Mouse (Mus musculus): ENCODE results near the gene Syngr3. TPM values are rescaled to one million over a fixed set of nuclear protein-coding genes. Genes with fewer than 3 reads are reported as not detected.

The Syngr3 gene
- polyA plus RNA-seq (2015; fragmentation: Nextera tagmentation; extraction: Ambion mirVana): 4.6 and 4.9 TPM in 2 replicates

DNA sequence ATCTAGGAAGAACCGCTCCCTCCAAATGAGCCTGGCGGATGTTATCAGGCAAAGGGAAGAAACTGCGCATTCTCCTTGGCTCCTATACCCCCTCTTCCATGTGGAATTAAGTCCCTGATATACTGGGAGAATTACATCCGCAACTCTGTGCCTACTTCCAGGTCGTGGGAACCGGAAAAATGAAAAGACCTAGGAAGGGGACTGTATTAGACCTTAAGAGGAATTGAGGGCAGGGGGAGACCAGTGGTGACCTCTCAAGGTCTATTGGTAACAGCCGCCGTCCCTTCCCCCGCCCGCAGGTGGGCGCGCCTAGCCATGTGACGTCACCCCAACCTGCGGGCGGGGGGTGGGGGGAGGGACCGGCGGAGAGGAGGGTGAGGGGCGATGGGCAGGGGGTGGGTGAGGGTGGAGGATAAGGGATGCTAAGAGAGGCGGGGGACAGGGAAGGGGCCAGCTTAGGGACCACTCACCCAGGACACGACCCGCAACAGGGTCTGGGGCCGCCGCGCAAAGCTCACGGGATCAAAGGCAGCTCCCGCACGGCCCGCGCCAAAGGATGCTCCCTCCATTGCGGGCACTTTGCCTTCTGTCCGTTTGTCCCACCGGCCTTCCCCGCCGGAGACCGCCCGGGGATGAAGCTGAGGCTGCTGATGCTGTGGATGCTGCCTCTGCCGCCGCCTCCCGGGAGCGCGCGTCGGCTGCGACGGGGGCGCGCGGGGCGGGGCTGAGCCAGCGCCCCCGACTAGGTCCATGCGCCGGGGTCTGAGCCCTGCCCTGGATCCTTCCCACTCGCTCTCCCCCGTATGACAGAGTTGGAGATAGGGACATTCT lies at the start of gene Syngr3:
Syngr3 (minus strand) TSS at position 705 of the 831 bp plus-strand sequence.
- Histone ChIP-seq H3K9ac (peak within 1 kb of the TSS; percentile 65), H3K27me3 (peaks cover 58% of the 10 kb centered on the region), H3K27ac (no peak within 1 kb of the TSS), H3K4me2 (peak within 1 kb of the TSS; percentile 75), H3K9me3 (no peaks in the 10 kb centered on the region), H3K36me3 (peaks cover 16% of the 10 kb centered on the region), H3K4me3 (peak within 1 kb of the TSS; percentile 51), H3K4me1 (peaks cover 21% of the 10 kb centered on the region)
- peak; percentile 41; the same call in 1 of the 2 replicates for ATAC-seq (ENCODE audit: insufficient number of reproducible peaks, insufficient read depth, low FRiP score, low TSS enrichment, low read depth)
- WGBS: under 1% methylated on average over 50 of the region's 55 CpGs

DNA sequence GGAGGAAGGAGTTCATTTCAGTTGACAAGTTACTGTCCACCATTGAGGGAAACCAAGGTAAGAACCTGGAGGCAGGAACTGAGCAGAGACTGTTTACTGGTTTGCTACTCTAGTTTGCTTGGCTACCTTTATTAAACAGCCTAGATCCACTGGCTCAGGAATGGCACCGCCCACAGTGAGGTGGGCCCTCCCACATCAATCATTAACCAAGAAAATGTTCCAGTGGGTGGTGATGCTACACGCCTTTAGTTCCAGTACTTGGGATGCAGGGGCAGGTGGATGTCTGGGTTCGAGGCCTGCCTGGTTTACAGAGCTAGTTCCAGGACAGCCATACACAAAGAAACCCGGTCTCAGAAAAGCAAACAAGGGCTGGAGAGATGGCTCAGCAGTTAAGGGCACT lies 48.5 kb upstream of the Syngr3 start:
- 0 out of 2 replicates have a peak overlapping the region, but pooled peaks have one; percentile 85 for H3K4me2 ChIP-seq
- H3K9ac ChIP-seq: no peak overlapping the region
- peaks cover 17% of the 10 kb centered on the region for H3K4me1 ChIP-seq
- H3K27me3 ChIP-seq: no peaks in the 10 kb centered on the region
- H3K36me3 ChIP-seq: peaks cover 32% of the 10 kb centered on the region
- 83% methylated on average over 4 of the region's 4 CpGs for WGBS
- ATAC-seq (ENCODE audit: insufficient number of reproducible peaks, insufficient read depth, low FRiP score, low TSS enrichment, low read depth): no peak
- H3K9me3 ChIP-seq: no peaks in the 10 kb centered on the region
- no peak overlapping the region for H3K27ac ChIP-seq
- H3K4me3 ChIP-seq: no peak overlapping the region

DNA sequence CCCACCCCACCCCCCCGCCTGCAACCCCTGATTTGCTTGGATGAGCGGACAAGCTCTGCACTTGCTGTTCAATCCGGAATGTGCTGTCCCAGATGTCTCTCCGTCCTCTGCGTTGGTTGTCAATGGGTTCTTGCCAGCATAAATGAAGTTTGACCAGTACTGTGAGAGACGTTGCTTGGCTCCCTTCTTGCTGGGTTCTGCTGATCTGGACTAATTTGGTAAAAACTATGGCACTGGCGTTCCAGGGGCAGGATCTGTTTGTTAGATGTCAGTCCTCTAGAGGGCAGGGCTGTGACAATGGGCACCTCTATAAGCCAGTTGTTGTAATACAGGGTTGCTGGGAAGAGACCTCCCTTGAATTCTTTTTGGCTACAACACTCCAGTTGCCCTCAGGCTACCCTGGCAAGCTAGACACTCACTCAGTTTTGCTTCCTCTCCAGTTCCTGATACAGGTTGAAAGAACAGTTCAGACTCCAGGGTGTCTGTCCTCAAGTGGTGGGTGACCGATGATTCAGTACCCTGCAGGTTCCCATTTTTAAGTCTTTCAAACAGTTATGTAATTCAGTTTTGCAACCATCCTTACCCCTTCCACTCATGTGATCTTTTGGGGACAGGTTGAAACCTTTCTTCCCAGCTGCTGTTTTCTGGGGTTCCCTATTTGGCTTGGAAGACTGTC lies 47.5 kb upstream of the Syngr3 start:
- Histone ChIP-seq H3K4me2 (peak overlapping the region; percentile 85), H3K27ac (no peak overlapping the region), H3K36me3 (peaks cover 24% of the 10 kb centered on the region), H3K9me3 (no peaks in the 10 kb centered on the region), H3K4me1 (peaks cover 17% of the 10 kb centered on the region), H3K27me3 (no peaks in the 10 kb centered on the region), H3K4me3 (peak overlapping the region; percentile 59), H3K9ac (peak overlapping the region; percentile 72)
- ATAC-seq (ENCODE audit: insufficient number of reproducible peaks, insufficient read depth, low FRiP score, low TSS enrichment, low read depth): no peak
- 19% methylated on average over 8 of the region's 8 CpGs for WGBS

DNA sequence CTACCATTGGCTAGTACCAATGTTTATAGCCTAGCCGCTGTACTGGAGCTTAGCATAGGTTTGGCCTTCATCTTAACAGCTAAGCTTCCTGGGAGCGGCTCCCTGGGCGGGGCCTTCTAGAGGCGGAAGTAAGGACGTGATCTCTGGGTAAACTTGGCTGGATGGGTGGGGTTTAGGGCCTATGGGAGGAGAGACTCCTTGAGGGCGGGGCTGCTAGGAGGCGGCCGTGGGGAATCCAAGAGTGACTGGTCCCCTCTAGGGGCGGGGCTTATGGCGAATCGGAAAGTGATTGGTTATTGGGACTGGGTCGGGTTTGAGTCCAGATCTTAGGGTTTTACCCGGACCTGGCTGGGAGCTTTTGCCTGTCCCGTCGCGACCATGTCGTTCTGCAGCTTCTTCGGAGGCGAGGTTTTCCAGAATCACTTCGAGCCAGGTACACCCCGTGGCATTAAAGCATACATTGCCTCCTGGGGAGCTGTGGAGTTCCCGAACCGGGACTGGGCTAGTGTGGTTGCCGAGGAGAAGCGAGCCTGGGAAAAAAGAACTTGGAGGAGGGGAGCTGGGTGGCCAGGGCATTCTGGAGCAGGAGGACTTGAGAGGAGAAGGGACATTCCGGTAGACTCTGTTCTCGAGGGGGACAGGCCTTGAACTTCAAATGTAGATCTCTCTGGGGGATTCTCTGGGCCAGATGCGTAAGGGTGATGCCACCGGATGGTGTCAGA lies 46.7 kb upstream of the Syngr3 start, which contains the start of gene Msrb1:
Msrb1 (plus strand) TSS at position 313 of the 722 bp plus-strand sequence.
- no peaks in the 10 kb centered on the region for H3K27me3 ChIP-seq
- ATAC-seq (ENCODE audit: insufficient number of reproducible peaks, insufficient read depth, low FRiP score, low TSS enrichment, low read depth): peak; percentile 93
- peaks cover 18% of the 10 kb centered on the region for H3K36me3 ChIP-seq
- peaks cover 17% of the 10 kb centered on the region for H3K4me1 ChIP-seq
- H3K27ac ChIP-seq: peak within 1 kb of the TSS; percentile 62
- H3K9me3 ChIP-seq: no peaks in the 10 kb centered on the region
- H3K4me3 ChIP-seq: peak within 1 kb of the TSS; percentile 59
- peak within 1 kb of the TSS; percentile 72 for H3K9ac ChIP-seq
- peak within 1 kb of the TSS; percentile 85 for H3K4me2 ChIP-seq
- WGBS: 2% methylated on average over 29 of the region's 29 CpGs

DNA sequence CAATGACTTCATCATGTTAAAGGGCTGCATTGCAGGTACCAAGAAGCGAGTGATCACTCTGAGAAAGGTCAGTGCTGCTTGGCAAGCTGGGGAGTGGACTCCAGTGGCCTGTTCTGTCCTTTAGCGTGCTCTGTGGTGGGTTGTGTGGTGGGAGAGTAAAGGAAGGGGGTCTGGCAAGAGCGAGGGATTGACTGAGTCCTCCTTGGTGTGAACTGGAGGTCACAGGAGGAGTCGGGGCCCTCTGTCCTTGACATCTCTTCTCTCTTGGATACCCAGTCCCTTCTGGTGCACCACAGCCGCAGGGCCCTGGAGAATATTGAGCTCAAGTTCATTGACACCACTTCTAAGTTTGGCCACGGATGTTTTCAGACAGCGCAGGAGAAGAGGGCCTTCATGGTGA lies 45.7 kb upstream of the Syngr3 start:
- peak overlapping the region; percentile 62; the same call in 1 of the 2 replicates for H3K27ac ChIP-seq
- no peak for ATAC-seq (ENCODE audit: insufficient number of reproducible peaks, insufficient read depth, low FRiP score, low TSS enrichment, low read depth)
- 83% methylated on average over 7 of the region's 7 CpGs for WGBS
- H3K4me2 ChIP-seq: peak overlapping the region; percentile 85
- no peak overlapping the region for H3K9ac ChIP-seq
- peaks cover 17% of the 10 kb centered on the region for H3K4me1 ChIP-seq
- H3K9me3 ChIP-seq: no peaks in the 10 kb centered on the region
- H3K4me3 ChIP-seq: no peak overlapping the region
- peaks cover 10% of the 10 kb centered on the region; the same call in 1 of the 2 replicates for H3K36me3 ChIP-seq
- no peaks in the 10 kb centered on the region for H3K27me3 ChIP-seq

DNA sequence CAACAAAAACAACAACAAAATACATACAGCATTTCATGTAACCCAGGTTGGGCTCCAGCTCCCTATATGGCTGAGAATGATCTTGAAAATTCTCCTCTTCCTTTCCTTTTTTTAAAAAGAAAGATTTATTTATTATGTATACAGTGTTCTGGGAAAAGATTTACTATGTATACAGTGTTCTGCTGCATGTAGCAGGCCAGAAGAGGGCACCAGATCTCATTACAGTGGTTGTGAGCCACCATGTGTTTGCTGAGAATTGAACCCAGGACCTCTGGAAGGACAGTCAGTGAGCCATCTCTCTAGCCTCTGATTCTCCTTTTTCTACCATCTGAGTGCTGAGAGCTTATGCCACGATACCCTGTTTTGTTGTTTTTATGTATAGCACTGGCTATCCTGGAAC lies 44.8 kb upstream of the Syngr3 start:
- 87% methylated on average over 1 of the region's 1 CpGs for WGBS
- H3K27ac ChIP-seq: no peak overlapping the region
- no peaks in the 10 kb centered on the region for H3K27me3 ChIP-seq
- H3K36me3 ChIP-seq: peaks cover 1% of the 10 kb centered on the region; the same call in 1 of the 2 replicates
- no peaks in the 10 kb centered on the region for H3K9me3 ChIP-seq
- H3K9ac ChIP-seq: no peak overlapping the region
- H3K4me3 ChIP-seq: no peak overlapping the region
- no peak for ATAC-seq (ENCODE audit: insufficient number of reproducible peaks, insufficient read depth, low FRiP score, low TSS enrichment, low read depth)
- no peak overlapping the region for H3K4me2 ChIP-seq
- H3K4me1 ChIP-seq: peaks cover 17% of the 10 kb centered on the region

DNA sequence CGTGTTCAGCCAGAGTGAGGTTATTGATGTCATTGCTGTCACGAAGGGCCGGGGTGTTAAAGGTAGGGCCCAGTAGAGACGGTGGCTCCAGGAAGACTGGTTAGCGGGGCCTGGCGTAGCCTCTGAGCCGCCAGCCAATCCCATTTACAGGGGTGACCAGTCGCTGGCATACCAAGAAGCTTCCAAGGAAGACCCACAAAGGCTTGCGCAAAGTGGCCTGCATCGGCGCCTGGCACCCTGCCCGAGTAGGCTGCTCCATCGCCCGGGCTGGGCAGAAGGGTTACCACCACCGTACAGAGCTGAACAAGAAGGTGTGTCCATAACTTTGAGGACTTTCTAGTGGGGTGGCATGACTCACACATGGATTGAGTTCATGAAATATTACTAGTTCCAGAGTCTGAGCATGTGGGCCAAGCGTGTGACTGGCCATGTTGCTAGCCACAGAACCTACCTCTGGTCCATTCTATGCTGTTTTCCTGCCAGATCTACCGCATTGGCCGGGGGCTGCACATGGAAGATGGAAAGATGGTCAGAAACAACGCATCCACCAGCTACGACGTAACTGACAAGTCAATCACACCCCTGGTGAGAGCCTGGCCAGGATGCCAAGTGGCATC lies 43.8 kb upstream of the Syngr3 start:
- H3K27me3 ChIP-seq: no peaks in the 10 kb centered on the region
- no peaks in the 10 kb centered on the region for H3K9me3 ChIP-seq
- no peak for ATAC-seq (ENCODE audit: insufficient number of reproducible peaks, insufficient read depth, low FRiP score, low TSS enrichment, low read depth)
- no peak overlapping the region for H3K9ac ChIP-seq
- 87% methylated on average over 21 of the region's 21 CpGs for WGBS
- H3K4me1 ChIP-seq: peaks cover 17% of the 10 kb centered on the region
- no peak overlapping the region for H3K4me2 ChIP-seq
- no peaks in the 10 kb centered on the region for H3K36me3 ChIP-seq
- no peak overlapping the region for H3K4me3 ChIP-seq
- no peak overlapping the region for H3K27ac ChIP-seq

DNA sequence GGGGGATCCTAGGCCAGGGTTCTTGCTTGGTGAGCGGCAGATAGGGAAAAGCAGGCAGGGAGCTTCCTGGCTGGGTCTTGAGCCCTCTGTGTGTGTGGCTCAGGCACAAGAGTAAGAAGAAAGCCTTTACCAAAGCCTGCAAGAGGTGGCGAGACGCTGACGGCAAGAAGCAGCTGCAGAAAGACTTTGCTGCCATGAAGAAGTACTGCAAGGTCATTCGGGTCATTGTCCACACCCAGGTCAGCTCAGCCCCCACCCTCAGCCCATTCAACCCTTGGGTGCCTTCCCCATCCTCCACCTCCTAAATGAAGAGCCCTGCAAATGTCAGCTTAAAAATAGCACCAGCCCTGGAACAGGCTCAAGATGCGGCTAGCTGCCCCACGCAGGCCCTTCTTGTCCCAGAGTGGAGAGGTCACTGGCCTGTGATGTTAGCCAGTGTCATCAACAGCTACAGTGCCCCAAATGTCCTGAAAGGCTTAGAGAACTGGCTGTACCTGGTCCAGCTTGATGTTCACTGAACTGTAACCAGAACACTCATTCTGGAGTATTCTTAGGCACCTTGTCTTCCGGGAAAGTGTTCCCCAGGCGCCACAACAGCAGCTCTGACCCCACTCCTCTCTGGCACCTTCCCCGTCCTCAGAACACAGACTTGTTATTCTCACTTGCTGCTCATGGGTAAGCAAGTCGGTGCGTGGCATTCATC lies 42.6 kb upstream of the Syngr3 start:
- H3K9ac ChIP-seq: no peak overlapping the region
- ATAC-seq (ENCODE audit: insufficient number of reproducible peaks, insufficient read depth, low FRiP score, low TSS enrichment, low read depth): no peak

DNA sequence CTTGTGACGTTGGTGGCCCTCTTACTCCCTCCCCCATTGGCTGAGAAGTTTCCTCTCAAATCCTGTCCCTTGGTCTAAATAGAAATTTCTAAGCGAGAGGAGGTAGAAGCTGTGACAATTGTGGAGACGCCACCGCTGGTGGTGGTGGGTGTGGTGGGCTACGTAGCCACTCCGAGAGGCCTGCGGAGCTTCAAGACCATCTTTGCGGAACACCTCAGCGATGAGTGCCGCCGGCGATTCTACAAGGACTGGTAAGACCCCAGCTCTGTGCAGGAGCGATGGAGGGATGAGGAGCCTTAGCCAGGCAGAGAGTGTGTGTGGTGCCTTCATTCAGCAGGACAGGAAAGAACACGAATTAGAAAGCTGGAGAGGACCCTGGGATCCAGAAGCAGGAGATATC lies 41.0 kb upstream of the Syngr3 start:
- Histone ChIP-seq H3K4me3 (no peak overlapping the region), H3K9ac (no peak overlapping the region), H3K36me3 (no peaks in the 10 kb centered on the region), H3K4me1 (peaks cover under 1% of the 10 kb centered on the region; the same call in 1 of the 2 replicates), H3K27ac (no peak overlapping the region), H3K9me3 (no peaks in the 10 kb centered on the region), H3K27me3 (no peaks in the 10 kb centered on the region), H3K4me2 (no peak overlapping the region)
- no peak for ATAC-seq (ENCODE audit: insufficient number of reproducible peaks, insufficient read depth, low FRiP score, low TSS enrichment, low read depth)
- WGBS: 81% methylated on average over 14 of the region's 14 CpGs

More for the DNA sequence above, 42.6 kb upstream of the Syngr3 start:
- no peak overlapping the region for H3K27ac ChIP-seq
- no peaks in the 10 kb centered on the region for H3K27me3 ChIP-seq
- no peak overlapping the region for H3K4me3 ChIP-seq
- H3K4me1 ChIP-seq: peaks cover 10% of the 10 kb centered on the region
- H3K9me3 ChIP-seq: no peaks in the 10 kb centered on the region
- H3K36me3 ChIP-seq: no peaks in the 10 kb centered on the region
- no peak overlapping the region for H3K4me2 ChIP-seq
- WGBS: 81% methylated on average over 12 of the region's 12 CpGs

DNA sequence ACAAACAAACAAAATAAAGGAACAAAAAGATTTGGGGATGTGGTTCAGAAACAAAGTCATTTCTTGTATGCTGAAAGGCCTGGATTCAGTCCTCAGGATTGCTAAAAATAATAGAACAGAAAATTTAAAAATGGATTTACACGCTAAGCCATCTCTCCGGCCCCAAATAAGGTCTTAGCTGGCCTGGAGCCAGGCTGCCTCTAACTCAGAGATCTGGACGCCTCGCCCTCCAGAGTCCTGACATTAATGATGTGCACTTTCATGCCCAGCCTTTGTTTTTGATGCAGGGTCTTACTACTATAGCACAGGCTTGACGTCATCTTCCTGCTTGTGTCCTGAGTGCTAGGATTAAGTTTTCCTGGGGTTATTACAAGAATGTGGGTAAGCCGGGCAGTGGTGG lies 39.3 kb upstream of the Syngr3 start:
- ATAC-seq (ENCODE audit: insufficient number of reproducible peaks, insufficient read depth, low FRiP score, low TSS enrichment, low read depth): no peak
- 77% methylated on average over 6 of the region's 6 CpGs for WGBS

More for the DNA sequence above, 39.3 kb upstream of the Syngr3 start:
- Histone ChIP-seq H3K27ac (no peak overlapping the region), H3K4me1 (no peaks in the 10 kb centered on the region), H3K4me3 (no peak overlapping the region), H3K27me3 (no peaks in the 10 kb centered on the region), H3K9me3 (no peaks in the 10 kb centered on the region), H3K4me2 (no peak overlapping the region), H3K36me3 (no peaks in the 10 kb centered on the region), H3K9ac (no peak overlapping the region)
